Mouse (Mus musculus) forebrain, embryonic 14.5 days (tissue): ENCODE data around the gene Pip4p1. TPM values are rescaled to one million over a fixed set of nuclear protein-coding genes. Genes with fewer than 3 reads are reported as not detected.
"Not testable (repeated sequence)": the region's sequence is repeated elsewhere in the genome, so short reads cannot be mapped to it uniquely, and the experiment has no call there.

Experiments
- ATAC-seq: fragments of 200-750 bp; cut with Nextera tagmentation; 2 replicates; pipeline ENCODE4 v1.8.0; 2017; ENCODE audit warnings: mild to moderate bottlenecking, moderate library complexity
- DNase-seq: peaks from one replicate; pipeline ENCODE4 v3.0.0-alpha.2; 2015; ENCODE audit warnings: low spot score
- H3K27ac ChIP-seq: fragments of 300-500 bp; sonication (generic); 2 replicates; pipeline ENCODE4 v1.5.1; 2014; ENCODE audit warnings: low read depth, mild to moderate bottlenecking, control low read depth, low read length, moderate library complexity
- H3K27me3 ChIP-seq: fragments of 300-500 bp; sonication (generic); replicated peaks from 2 replicates; pipeline ENCODE4 v1.6.1; 2014; ENCODE audit warnings: low read length, control low read depth, mixed read lengths; ENCODE audit not compliant: control insufficient read depth, insufficient read depth
- H3K36me3 ChIP-seq: fragments of 300-500 bp; sonication (generic); 2 replicates; pipeline ENCODE4 v1.6.1; 2014; ENCODE audit warnings: low read length, control low read depth; ENCODE audit not compliant: control insufficient read depth, insufficient read depth
- H3K4me1 ChIP-seq: fragments of 300-500 bp; sonication (generic); 2 replicates; pipeline ENCODE4 v1.6.1; 2014; ENCODE audit warnings: antibody characterized with exemption, low read length, control low read depth; ENCODE audit not compliant: control insufficient read depth, insufficient read depth
- H3K4me2 ChIP-seq: fragments of 300-500 bp; sonication (generic); 2 replicates; pipeline ENCODE4 v1.6.1; 2014; ENCODE audit warnings: mild to moderate bottlenecking, control low read depth, low read length
- H3K4me3 ChIP-seq: fragments of 300-500 bp; sonication (generic); 2 replicates; pipeline ENCODE4 v1.5.1; 2014; ENCODE audit warnings: low read depth, low read length, control low read depth
- H3K9ac ChIP-seq: fragments of 300-500 bp; sonication (generic); 2 replicates; pipeline ENCODE4 v1.6.1; 2014; ENCODE audit warnings: mild to moderate bottlenecking, low read length, control low read depth, moderate library complexity
- H3K9me3 ChIP-seq: fragments of 300-500 bp; sonication (generic); replicated peaks from 2 replicates; pipeline ENCODE4 v1.6.1; 2016; ENCODE audit warnings: low read length, control low read depth, mixed read lengths; ENCODE audit not compliant: control insufficient read depth
- WGBS: fragments of 180-500 bp; shearing (Covaris S2); extraction: QIAGEN DNeasy Blood & Tissue Kit; methylation state at CpG from one replicate; pipeline ENCODE4 v1.1.7; 2014; 5-methylcytosine and 5-hydroxymethylcytosine counted together
- polyA plus RNA-seq: library from polyadenylated mRNA; unstranded; fragments of >200 nt; fragmentation: Nextera tagmentation; extraction: Ambion mirVana; gene quantifications from 2 replicates; pipeline ENCODE4 v1.2.1, GENCODE M21; 2014

Gene Pip4p1
- polyA plus RNA-seq, 1 experiment from 2014 or later, result 86.0 TPM

- Histone ChIP-seq H3K4me3 (no peak overlapping the region), H3K9me3 (no peaks in the 10 kb centered on the region), H3K27me3 (no peaks in the 10 kb centered on the region), H3K4me2 (no peak overlapping the region), H3K4me1 (no peaks in the 10 kb centered on the region; the same call in 1 of the 2 replicates), H3K27ac (no peak overlapping the region), H3K9ac (no peak overlapping the region), H3K36me3 (no peaks in the 10 kb centered on the region)
- ATAC-seq (peak; percentile 57; the same call in 1 of the 2 replicates), DNase-seq (peak; percentile 66)
- WGBS, result 5% methylated on average over 12 of the region's 12 CpGs
Measured at GRCm38 (mm10) chr14:50969558-50970544, 39.2 kb upstream of the Pip4p1 start.

DNA sequence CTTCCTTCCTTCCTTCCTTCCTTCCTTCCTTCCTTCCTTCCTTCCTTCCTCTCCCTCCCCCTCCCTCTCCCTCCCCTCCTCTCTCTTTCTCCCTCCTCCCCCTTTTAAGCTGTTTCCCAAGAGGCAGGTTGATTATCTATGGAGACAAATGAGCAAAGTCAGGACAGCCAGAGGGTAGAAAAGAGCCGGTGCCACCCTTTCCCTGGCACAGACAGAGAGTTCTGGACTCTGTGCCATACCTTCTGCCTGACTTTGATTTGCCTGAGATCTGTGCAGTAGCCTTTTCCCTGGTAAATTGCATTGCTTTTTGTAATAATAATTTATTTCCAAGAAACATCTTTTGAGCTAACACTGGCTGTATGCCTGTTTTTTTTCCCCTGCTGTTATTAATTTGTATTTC lies 38.4 kb upstream of the Pip4p1 start:
- no peak overlapping the region for H3K9ac ChIP-seq
- H3K4me2 ChIP-seq, result no peak overlapping the region
- H3K27me3 ChIP-seq, result no peaks in the 10 kb centered on the region
- no peaks in the 10 kb centered on the region; the same call in 1 of the 2 replicates for H3K4me1 ChIP-seq
- H3K4me3 ChIP-seq, result no peak overlapping the region
- H3K9me3 ChIP-seq, result no peaks in the 10 kb centered on the region
- H3K27ac ChIP-seq, result no peak overlapping the region
- H3K36me3 ChIP-seq, result no peaks in the 10 kb centered on the region
- DNase-seq (no peak), ATAC-seq (no peak)
- 8% methylated on average over 1 of the region's 1 CpGs for WGBS

DNA sequence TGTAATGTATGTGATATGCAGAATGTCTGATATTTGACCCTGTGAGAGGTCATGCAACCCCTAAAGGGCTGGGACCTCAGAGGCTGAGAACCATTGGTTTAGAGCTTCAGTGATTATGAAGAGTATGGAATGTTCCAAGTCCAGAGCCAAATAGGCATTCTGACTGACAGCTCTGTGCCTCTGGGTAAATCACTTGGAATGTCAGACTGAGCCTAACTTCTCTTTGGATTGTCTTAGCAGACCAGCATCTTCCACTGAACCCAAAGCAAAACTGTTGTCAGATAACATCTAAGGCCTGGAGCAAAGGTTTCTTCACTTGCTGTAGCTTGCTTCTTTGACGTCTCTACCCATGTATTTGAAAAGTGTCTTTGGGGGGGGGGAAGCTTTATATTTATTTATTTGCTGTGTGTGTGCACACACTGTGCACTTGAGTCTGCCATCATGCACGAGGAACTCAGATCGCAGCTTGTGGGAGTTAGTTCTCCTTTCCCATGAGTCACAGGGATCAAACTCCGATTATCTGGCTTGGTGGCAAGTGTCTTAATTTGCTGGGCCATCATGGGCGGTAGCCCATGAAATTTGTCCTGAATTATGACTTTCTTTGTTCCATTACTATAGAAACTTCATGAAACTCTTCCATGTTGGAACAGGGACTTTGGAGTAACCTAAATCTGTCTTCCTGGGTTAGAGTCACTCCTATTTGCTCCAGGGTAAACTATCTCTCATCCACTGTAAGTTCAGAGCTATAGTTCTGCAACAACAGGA lies 37.7 kb upstream of the Pip4p1 start:
- ATAC-seq (no peak), DNase-seq (no peak)
- H3K9me3 ChIP-seq, result no peaks in the 10 kb centered on the region
- no peaks in the 10 kb centered on the region for H3K27me3 ChIP-seq
- H3K36me3 ChIP-seq, result no peaks in the 10 kb centered on the region
- 79% methylated on average over 5 of the region's 5 CpGs for WGBS
- no peak overlapping the region for H3K4me2 ChIP-seq
- H3K27ac ChIP-seq, result no peak overlapping the region
- H3K4me3 ChIP-seq, result no peak overlapping the region
- H3K9ac ChIP-seq, result no peak overlapping the region
- H3K4me1 ChIP-seq, result no peaks in the 10 kb centered on the region; the same call in 1 of the 2 replicates

DNA sequence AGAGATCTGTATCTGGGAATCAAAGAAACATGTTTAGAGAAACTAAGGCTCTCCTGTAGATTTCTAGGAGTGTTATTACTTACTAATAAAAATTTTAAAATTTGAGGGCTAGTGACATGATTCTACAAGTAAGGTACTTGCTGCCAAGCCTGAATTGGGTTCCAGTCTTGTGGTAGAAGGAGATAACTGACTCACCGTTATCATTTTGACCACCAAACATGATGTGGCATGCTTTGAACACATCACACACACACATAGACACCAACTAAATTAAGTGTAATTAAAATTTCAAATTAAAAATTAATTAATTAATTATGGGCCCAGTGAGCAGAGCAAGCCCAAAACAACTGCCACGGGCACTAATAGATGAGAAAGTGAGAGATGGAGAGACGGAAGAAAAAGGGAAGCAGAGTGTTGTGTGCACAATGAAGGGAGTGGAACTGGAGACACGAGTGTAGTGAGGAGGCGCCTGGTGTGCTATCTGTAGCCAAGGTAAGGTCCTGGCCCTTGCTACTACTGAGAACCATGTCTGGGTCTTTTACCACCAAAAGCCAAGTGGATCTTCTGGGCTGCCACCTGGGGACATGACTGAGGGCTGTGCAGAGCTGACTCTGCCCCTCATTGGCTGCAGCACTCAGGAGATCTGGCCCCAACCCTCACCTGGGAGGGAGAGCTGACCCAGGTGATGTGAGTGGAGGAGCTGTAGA lies 27.8 kb upstream of the Pip4p1 start:
- DNase-seq, H3K27ac ChIP-seq, H3K36me3 ChIP-seq, ATAC-seq, H3K27me3 ChIP-seq, H3K4me1 ChIP-seq, H3K9ac ChIP-seq, H3K9me3 ChIP-seq, H3K4me3 ChIP-seq, H3K4me2 ChIP-seq: not testable (repeated sequence)
- WGBS, result 84% methylated on average over 5 of the region's 5 CpGs

GRCm38 (mm10) chr14:50957146-50957545 lies 26.5 kb upstream of the Pip4p1 start:
- H3K4me2 ChIP-seq, H3K4me1 ChIP-seq, H3K4me3 ChIP-seq, DNase-seq, H3K27me3 ChIP-seq, H3K36me3 ChIP-seq, H3K9ac ChIP-seq, H3K9me3 ChIP-seq, ATAC-seq, H3K27ac ChIP-seq: not testable (repeated sequence)
- 67% methylated on average over 3 of the region's 3 CpGs for WGBS

- not testable (repeated sequence) for H3K27ac ChIP-seq, H3K4me1 ChIP-seq, H3K9me3 ChIP-seq, H3K27me3 ChIP-seq, H3K36me3 ChIP-seq, ATAC-seq, H3K4me2 ChIP-seq, H3K9ac ChIP-seq, DNase-seq, H3K4me3 ChIP-seq
- 81% methylated on average over 6 of the region's 6 CpGs for WGBS
Measured at GRCm38 (mm10) chr14:50956724-50957123, 26.1 kb upstream of the Pip4p1 start.

DNA sequence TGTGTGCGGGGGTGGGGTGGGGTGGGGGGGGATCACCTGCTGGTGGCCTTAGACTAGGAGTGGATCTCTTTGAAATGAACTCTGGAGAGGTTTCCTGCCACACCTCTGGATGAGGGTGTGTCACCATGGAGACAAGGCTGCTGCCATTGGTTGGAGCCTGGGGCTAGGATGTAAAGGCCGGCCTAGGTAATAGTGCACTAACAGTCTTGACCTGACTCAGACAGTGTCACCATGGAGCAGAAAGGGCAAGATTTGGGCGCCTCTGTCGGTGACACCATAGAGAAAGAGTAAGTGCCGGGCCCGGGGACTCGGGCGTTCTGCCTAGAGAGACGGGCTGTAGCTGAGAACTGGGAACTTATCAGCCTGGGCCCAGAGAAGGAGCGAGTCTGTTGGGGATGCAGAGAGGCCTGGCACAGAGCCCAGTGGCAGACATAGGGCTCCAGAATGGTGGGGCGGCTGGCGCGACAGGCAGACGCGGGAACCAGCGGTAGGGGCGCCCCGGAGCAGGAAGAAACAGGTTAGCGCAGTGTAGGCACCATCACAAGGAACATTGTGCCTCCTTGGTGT lies 25.4 kb upstream of the Pip4p1 start, which contains the start of gene Pnp2:
Gene Pnp2, plus strand, starts transcription at position 51 of the 567 bp plus-strand sequence.
- DNase-seq (peak; percentile 35), ATAC-seq (peak; percentile 94)
- not testable (repeated sequence) for H3K4me1 ChIP-seq, H3K9me3 ChIP-seq, H3K36me3 ChIP-seq, H3K4me3 ChIP-seq, H3K27me3 ChIP-seq, H3K27ac ChIP-seq, H3K9ac ChIP-seq
- 5% methylated on average over 16 of the region's 19 CpGs for WGBS
- H3K4me2 ChIP-seq, result peak within 1 kb of the TSS; percentile 33

GRCm38 (mm10) chr14:50955487-50955886 lies 24.8 kb upstream of the Pip4p1 start:
- Histone ChIP-seq H3K4me3 (no peak overlapping the region), H3K4me1 (no peaks in the 10 kb centered on the region), H3K9ac (no peak overlapping the region), H3K27me3 (no peaks in the 10 kb centered on the region), H3K9me3 (no peaks in the 10 kb centered on the region), H3K4me2 (no peak overlapping the region), H3K36me3 (peaks cover 4% of the 10 kb centered on the region; the same call in 1 of the 2 replicates), H3K27ac (no peak overlapping the region)
- no peak for ATAC-seq
- DNase-seq, result no peak
- 88% methylated on average over 10 of the region's 10 CpGs for whole genome bisulfite sequencing
